Mouse (Mus musculus): Measurements from ENCODE around the gene Cops6. TPM values are rescaled to one million over a fixed set of nuclear protein-coding genes. Genes with fewer than 3 reads are reported as not detected.

The Cops6 gene
- polyA plus RNA-seq, 1 experiment: 160 TPM

DNA sequence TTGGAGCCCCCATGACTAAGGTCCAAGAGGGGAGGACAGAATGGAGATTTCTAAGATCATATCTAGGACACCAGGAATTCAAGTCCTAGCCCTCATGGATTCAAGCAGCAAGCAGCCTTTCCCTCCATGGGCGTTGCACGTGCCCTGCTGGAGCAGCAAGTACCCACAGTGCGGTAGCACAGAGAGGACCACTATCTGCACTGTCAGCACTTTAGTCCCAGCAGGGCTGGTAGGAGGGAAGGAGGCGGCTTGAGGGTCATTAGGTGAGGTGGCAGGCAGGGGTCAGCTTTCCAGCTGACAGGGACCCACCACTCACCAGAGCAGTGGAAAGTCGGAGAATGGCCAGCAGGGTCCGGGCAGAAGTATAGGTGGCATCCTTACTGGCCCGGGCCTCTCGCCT, 4.7 kb downstream of the Cops6 start:
- Histone ChIP-seq H3K4me1 (ENCODE audit: control insufficient read depth, insufficient read depth, low read length) (no peaks in the 10 kb centered on the region), H3K4me3 (ENCODE audit: control insufficient read depth, low read depth, low read length) (no peak overlapping the region), H3K36me3 (ENCODE audit: control insufficient read depth, insufficient read depth, low read length) (peaks cover 6% of the 10 kb centered on the region), H3K27ac (ENCODE audit: control insufficient read depth, insufficient read depth, low read depth, low read length) (no peak overlapping the region), H3K27me3 (ENCODE audit: control insufficient read depth, insufficient read depth, low read length) (no peaks in the 10 kb centered on the region)
- TF ChIP-seq POLR2A (IDR thresholded peaks at IDR 0.05; ENCODE audit: control insufficient read depth, low read depth, low read length): no peak
- no peak for TF ChIP-seq CTCF (IDR thresholded peaks at IDR 0.05; ENCODE audit: control insufficient read depth, insufficient read depth, insufficient replicate concordance, low read depth, low read length)

DNA sequence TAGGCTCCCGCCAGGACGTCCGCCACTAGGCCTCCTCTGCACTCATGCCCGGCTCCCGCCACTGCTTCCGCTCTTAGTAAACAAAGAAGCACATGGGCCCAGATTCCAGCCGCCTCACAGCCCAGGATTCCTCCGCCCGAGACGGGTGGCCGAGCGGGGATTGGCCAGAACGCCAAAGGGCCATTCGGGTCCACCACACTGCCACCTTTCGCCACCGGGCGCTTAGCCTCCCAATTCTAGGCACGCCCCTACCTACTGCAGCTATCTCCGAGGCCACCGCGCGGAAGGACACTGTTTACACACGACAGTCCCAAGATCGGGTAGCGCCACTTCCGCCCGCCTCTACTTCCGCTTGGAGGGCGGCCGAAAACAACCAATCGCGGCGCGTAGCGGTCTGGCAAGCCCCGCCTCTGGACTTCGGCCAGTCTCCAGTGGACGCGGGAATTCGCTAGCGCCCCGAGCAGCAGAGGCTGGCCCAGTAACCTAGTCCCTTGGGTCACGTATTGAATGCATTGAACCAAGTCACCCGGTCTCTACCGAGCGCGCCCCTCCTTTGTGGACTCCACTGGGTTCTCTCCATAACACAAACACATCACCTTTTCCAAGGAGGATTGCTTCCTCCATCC, 10.2 kb downstream of the Cops6 start:
- peak overlapping the region; percentile 79 for H3K27ac ChIP-seq (ENCODE audit: control insufficient read depth, insufficient read depth, low read depth, low read length)
- no peaks in the 10 kb centered on the region; the same call in 1 of the 2 replicates for H3K4me1 ChIP-seq (ENCODE audit: control insufficient read depth, insufficient read depth, low read length)
- H3K4me3 ChIP-seq (ENCODE audit: control insufficient read depth, low read depth, low read length): peak overlapping the region; percentile 99
- H3K27me3 ChIP-seq (ENCODE audit: control insufficient read depth, insufficient read depth, low read length): no peaks in the 10 kb centered on the region
- TF ChIP-seq POLR2A (IDR thresholded peaks at IDR 0.05; ENCODE audit: control insufficient read depth, low read depth, low read length) (peak; percentile 50), CTCF (IDR thresholded peaks at IDR 0.05; ENCODE audit: control insufficient read depth, insufficient read depth, insufficient replicate concordance, low read depth, low read length) (no peak)
- peaks cover 5% of the 10 kb centered on the region for H3K36me3 ChIP-seq (ENCODE audit: control insufficient read depth, insufficient read depth, low read length)

DNA sequence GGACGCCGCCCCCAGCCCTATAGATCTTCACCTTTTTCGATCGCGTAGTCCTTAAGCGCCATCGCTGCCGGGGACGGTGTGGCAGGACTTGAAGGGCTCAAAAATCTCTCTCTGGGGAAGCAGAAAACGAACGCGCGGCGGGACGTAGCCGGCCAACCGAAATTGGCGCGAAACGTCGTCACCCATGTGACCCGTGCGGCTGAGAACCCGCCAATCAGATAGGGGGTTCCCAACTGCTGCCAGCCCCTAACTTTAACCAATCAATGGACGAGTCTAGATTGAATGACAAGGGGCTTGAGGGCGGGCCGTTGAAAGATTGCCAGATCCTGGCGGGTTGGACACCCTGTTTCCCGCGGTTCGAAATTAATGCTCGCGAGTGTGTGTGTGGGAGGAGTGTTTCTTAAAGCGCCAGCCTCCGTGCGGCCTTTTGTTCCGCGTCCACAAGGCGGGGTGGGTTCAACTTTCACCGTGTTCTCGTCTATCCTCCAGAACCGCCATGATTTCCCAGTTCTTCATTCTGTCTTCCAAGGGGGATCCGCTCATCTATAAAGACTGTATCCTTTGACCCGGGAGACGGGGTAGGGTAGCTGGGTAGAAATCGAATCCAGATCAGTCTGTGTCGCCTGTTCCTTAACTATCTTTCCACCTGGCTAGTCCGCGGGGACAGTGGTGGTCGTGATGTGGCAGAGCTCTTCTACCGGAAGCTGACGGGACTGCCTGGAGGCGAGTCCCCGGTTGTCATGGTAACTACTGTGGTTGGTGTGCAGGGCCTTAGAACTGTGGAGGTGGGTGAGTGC, 11.0 kb downstream of the Cops6 start, which contains the start of the genes Ap4m1 and Mcm7:
Gene Ap4m1, plus strand, starts transcription at position 308 of the 797 bp plus-strand sequence.
Gene Mcm7, minus strand, starts transcription at position 728 of the 797 bp plus-strand sequence.
- Histone ChIP-seq H3K4me3 (ENCODE audit: control insufficient read depth, low read depth, low read length) (peak within 1 kb of the TSS; percentile 99), H3K36me3 (ENCODE audit: control insufficient read depth, insufficient read depth, low read length) (peaks cover 3% of the 10 kb centered on the region; the same call in 1 of the 2 replicates)

DNA sequence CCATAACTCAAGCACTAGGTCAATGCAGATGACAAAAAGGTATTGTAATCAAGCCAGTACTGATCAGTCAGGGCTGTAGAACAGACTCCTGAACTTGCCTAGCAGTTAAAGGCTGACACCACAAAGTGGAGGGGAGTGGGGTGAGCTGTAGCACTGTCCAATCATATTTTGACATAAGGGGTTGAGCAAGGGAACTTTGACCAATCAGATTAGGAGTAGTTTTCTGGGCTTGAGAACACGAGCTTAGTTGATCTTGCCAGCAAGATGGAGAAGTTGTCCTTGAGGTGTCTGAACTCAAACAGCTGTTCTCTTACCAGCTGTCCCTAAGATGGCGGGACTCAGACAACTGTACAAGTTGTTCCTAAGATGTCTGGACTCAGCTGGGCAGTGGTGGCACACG, 12.3 kb downstream of the Cops6 start:
- Histone ChIP-seq H3K36me3 (ENCODE audit: control insufficient read depth, insufficient read depth, low read length) (peaks cover 2% of the 10 kb centered on the region; the same call in 1 of the 2 replicates), H3K4me3 (ENCODE audit: control insufficient read depth, low read depth, low read length) (peak overlapping the region; percentile 99; the same call in 1 of the 2 replicates), H3K27ac (ENCODE audit: control insufficient read depth, insufficient read depth, low read depth, low read length) (no peak overlapping the region), H3K27me3 (ENCODE audit: control insufficient read depth, insufficient read depth, low read length) (no peaks in the 10 kb centered on the region), H3K4me1 (ENCODE audit: control insufficient read depth, insufficient read depth, low read length) (no peaks in the 10 kb centered on the region; the same call in 1 of the 2 replicates)
- TF ChIP-seq CTCF (IDR thresholded peaks at IDR 0.05; ENCODE audit: control insufficient read depth, insufficient read depth, insufficient replicate concordance, low read depth, low read length) (no peak), POLR2A (IDR thresholded peaks at IDR 0.05; ENCODE audit: control insufficient read depth, low read depth, low read length) (no peak)

More for the DNA sequence above, 11.0 kb downstream of the Cops6 start, which contains the start of the genes Ap4m1 and Mcm7:
- no peaks in the 10 kb centered on the region; the same call in 1 of the 2 replicates for H3K4me1 ChIP-seq (ENCODE audit: control insufficient read depth, insufficient read depth, low read length)
- H3K27ac ChIP-seq (ENCODE audit: control insufficient read depth, insufficient read depth, low read depth, low read length): peak within 1 kb of the TSS; percentile 79
- TF ChIP-seq POLR2A (IDR thresholded peaks at IDR 0.05; ENCODE audit: control insufficient read depth, low read depth, low read length): peak; percentile 62
- TF ChIP-seq CTCF (IDR thresholded peaks at IDR 0.05; ENCODE audit: control insufficient read depth, insufficient read depth, insufficient replicate concordance, low read depth, low read length): no peak
- H3K27me3 ChIP-seq (ENCODE audit: control insufficient read depth, insufficient read depth, low read length): no peaks in the 10 kb centered on the region

DNA sequence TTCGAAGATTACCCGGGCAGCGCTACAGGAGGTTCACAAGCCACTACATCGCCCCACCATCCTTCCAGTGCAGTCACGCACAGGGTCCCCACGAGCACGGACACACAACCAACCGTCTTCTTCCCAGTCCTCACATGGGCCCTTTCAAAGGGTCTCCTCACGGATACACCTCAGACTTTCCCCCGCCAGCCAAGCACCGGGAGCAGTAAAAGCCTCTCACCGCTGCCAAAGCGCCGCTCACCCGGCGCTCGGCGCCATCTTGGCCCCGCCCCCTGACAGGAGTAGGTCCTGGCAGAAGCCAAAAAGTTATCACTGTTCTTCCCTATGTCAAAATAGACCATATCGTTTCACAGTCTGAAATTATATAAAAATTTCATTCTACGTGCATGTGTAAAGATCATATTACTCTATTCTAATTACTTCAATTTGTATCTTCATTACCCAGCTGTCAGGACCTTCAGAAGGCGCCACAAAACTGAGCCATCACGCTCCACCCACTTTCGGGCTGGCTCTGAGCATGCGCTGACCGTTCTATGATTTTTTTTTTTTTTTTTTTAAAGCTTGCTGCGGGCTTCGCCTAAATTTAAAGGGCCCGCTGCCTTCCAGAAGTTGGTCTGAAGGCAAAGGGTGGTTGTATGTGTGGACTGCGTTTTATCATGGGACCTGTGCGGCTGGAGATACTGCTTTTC, 26.2 kb downstream of the Cops6 start, which contains the start of the genes Taf6 and Cnpy4:
Gene Taf6, minus strand, starts transcription at position 502 of the 689 bp plus-strand sequence.
Gene Cnpy4, plus strand, starts transcription at position 536 of the 689 bp plus-strand sequence.
- H3K27me3 ChIP-seq (ENCODE audit: control insufficient read depth, insufficient read depth, low read length): no peaks in the 10 kb centered on the region
- H3K27ac ChIP-seq (ENCODE audit: control insufficient read depth, insufficient read depth, low read depth, low read length): peak within 1 kb of the TSS; percentile 97
- TF ChIP-seq CTCF (IDR thresholded peaks at IDR 0.05; ENCODE audit: control insufficient read depth, insufficient read depth, insufficient replicate concordance, low read depth, low read length) (no peak), POLR2A (IDR thresholded peaks at IDR 0.05; ENCODE audit: control insufficient read depth, low read depth, low read length) (peak; percentile 90)
- H3K4me3 ChIP-seq (ENCODE audit: control insufficient read depth, low read depth, low read length): peak within 1 kb of the TSS; percentile 98
- peaks cover 6% of the 10 kb centered on the region for H3K4me1 ChIP-seq (ENCODE audit: control insufficient read depth, insufficient read depth, low read length)
- no peaks in the 10 kb centered on the region for H3K36me3 ChIP-seq (ENCODE audit: control insufficient read depth, insufficient read depth, low read length)

DNA sequence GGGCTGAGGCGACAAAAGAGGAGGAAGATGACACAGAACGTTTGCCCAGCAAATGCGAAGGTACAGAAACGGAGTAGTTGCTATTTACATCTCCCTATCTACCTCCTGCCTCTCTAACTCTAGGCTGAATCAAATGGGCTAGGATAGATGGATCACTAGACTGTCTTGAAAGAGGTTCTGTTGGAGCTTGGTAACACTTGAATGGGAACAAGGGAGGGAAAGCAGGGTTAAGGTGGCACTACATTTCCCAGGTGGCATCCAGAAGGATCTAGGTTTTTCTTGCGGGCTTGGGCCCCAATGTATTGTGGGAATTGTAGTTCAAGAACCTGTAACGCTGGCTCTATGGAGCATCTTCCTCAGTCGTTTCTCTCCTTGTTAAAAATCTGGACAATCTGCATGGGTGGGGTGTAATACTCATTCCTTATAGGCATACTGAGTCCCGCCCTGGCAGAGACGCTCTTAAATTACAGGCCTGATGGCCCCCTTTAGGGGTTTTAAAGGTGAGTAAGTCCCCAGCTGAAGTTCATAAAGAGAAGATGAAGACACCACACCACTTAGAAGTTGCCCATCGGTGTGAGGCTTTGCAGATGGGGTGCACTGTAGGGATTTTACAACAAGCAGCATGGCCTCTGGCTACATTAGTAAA, 26.9 kb downstream of the Cops6 start:
- Histone ChIP-seq H3K36me3 (ENCODE audit: control insufficient read depth, insufficient read depth, low read length) (no peaks in the 10 kb centered on the region), H3K27me3 (ENCODE audit: control insufficient read depth, insufficient read depth, low read length) (no peaks in the 10 kb centered on the region), H3K27ac (ENCODE audit: control insufficient read depth, insufficient read depth, low read depth, low read length) (peak overlapping the region; percentile 88), H3K4me3 (ENCODE audit: control insufficient read depth, low read depth, low read length) (peak overlapping the region; percentile 98), H3K4me1 (ENCODE audit: control insufficient read depth, insufficient read depth, low read length) (peaks cover 6% of the 10 kb centered on the region)
- TF ChIP-seq CTCF (IDR thresholded peaks at IDR 0.05; ENCODE audit: control insufficient read depth, insufficient read depth, insufficient replicate concordance, low read depth, low read length): no peak
- no peak for TF ChIP-seq POLR2A (IDR thresholded peaks at IDR 0.05; ENCODE audit: control insufficient read depth, low read depth, low read length)

All from testis, adult 2 months (tissue).